Mouse (Mus musculus) thymus, postnatal 36 days (tissue): ENCODE data around the gene Olfr362.
"Not testable (repeated sequence)": the region's sequence is repeated elsewhere in the genome, so short reads cannot be mapped to it uniquely, and the experiment has no call there.

Experiments used
- DNase-seq, 2 experiments: peaks; one replicate each; pipeline ENCODE4 v3.0.0; 2022; ENCODE audit warnings: mixed read lengths in 2 of 2

The Olfr362 gene

DNA sequence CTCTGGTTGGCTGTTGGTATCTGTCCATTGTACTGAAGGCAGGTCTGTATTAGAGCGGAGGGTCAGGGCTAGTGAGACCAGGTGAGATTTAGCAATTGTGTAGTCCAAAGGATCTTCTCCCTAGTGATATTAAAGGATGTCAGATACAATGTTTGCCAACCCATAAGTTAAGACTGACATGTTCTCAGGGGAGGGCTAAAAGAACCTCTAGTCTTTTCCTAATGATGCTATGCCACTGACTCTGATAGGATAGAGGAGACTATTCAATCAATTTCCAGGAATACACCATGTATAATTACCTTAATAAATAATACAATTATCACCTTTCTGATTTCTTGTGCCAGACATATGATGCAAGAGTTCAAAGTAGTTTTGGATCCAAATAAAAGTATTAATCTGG lies at the start of gene Olfr362:
Gene Olfr362 (minus strand): TSS at position 101 of the 400 bp plus-strand sequence.
- DNase-seq = no peak

DNA sequence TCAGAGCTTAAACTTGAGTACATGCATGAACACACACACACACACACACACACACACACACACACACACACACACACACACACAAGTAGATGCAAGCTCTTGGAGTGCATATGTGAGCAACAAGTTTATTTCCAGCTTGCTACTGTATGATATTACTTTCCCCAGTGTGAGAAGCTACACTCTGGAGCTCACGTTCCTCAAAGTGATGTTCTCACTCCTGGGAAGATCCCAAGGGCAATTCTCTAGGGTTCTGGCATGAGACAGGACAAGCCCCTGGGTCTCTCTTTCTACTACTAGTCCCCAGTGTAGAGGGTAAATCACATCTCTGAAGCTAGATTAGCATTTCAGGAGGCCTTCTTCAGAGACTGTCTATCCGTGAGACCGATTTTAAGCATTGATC lies 21.3 kb upstream of the Olfr362 start, which contains the start of gene Olfr364-ps1:
Gene Olfr364-ps1 (plus strand): TSS at position 301 of the 400 bp plus-strand sequence.
- no peak for DNase-seq

DNA sequence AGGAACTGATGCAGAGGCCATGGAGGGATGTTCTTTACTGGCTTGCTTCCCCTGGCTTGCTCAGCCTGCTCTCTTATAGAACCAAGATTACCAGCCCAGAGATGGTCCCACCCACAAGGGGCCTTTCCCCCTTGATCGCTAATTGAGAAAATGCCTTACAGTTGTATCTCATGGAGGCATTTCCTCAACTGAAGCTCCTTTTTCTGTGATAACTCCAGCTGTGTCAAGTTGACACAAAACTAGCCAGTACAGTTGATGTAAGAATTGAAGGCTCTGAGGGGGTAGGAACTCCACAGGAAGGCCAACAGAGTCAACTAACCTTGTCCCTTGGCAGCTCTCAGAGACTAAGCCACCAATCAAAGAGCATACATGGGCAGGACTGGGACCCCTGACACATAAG lies 28.5 kb downstream of the Olfr362 start, which contains the start of gene Olfr361:
Gene Olfr361 (minus strand): TSS at position 101 of the 400 bp plus-strand sequence.
- not testable (repeated sequence) for DNase-seq

DNA sequence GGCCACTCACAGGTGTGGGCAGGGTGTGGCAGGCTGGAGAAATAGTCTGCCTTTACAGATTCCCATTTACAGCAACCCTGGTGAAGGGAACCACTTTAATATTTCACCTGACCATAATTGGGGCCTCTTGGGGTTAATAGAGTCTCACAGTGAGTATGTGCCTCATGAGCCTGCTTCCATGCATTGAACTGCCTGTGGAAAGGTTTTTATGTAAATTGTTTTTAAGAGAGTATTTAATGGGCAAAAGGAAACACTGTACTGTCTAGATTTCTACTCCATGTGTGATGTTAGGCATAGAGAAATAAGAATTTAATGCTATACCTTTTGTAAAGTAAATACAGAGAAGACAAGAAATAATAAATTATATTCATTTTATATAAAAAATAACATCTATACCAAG lies 52.3 kb downstream of the Olfr362 start, which contains the start of gene Olfr360:
Gene Olfr360 (plus strand): TSS at position 301 of the 400 bp plus-strand sequence.
- no peak for DNase-seq
